In the genomic region with DNA sequence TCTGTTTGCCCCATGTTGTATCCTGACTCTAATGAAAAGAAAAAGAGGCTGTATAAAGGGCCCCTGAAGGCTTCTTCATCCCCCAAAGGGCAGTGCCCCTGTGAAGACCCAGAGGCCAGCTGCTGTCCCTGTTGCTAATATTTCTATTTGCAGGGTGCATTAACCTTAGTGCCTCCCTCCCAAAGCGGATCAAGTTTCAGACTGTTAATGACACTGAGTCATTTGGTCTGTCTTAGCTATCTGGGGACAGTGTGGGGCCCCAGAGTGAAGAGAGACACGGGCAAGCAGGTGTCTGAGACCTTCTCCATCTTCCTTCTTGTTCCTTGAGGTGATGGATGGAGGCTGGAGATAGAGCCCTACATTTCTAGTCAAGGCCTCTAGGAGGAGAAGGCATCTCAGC, we compare ENCODE assay signal across 15 mouse cellular contexts. TPM values are rescaled to one million over a fixed set of nuclear protein-coding genes. Genes with fewer than 3 reads are reported as not detected.
DNase-seq lines count a peak whose midpoint lies in the region; ATAC-seq and TF ChIP-seq lines count a peak whose summit lies in the region.
"Had no signal": no experiment of that assay in that cellular context is flagged by ENCODE, and none has a peak within 500 bp of the region (broad histone marks: within the 10 kb centered on the region; RNA-seq: fewer than 3 reads in every experiment).

No protein-coding gene starts in this region.

- 36% methylated on average over 2 of the region's 2 CpGs for WGBS in intestine, embryonic 16.5 days
- WGBS in intestine, postnatal 0 days, result 13% methylated on average over 2 of the region's 2 CpGs
- WGBS in limb, embryonic 10.5 days, result 43% methylated on average over 2 of the region's 2 CpGs

- H3K9ac ChIP-seq in intestine, embryonic 16.5 days (ENCODE audit: low read depth, low read length), result no peak overlapping the region
- H3K9ac ChIP-seq in intestine, postnatal 0 days (ENCODE audit: low read depth, low read length), result no peak overlapping the region
- H3K9ac ChIP-seq: forebrain, embryonic 15.5 days; liver, embryonic 14.5 days; midbrain, embryonic 13.5 days; stomach, embryonic 15.5 days had no signal

- intact Hi-C loops in gastrocnemius, adult 2 months (cut with DNase I), result no loop called here

- TF ChIP-seq CTCF in gastrocnemius, adult 2 months (IDR thresholded peaks at IDR 0.05), result no peak
- TF ChIP-seq CTCF in intestine, postnatal 0 days (IDR thresholded peaks at IDR 0.05; ENCODE audit: low read depth), result no peak
- no peak for TF ChIP-seq CTCF in cortical plate, adult 2 months (IDR thresholded peaks at IDR 0.05; ENCODE audit: extremely low read depth, insufficient read depth, low read length)

- peak overlapping the region; percentile 93 for H3K27ac ChIP-seq in gastrocnemius, adult 2 months
- H3K27ac ChIP-seq in intestine, embryonic 16.5 days (ENCODE audit: low read length), result no peak overlapping the region
- H3K27ac ChIP-seq in intestine, postnatal 0 days (ENCODE audit: low read depth, low read length), result no peak overlapping the region
- peak overlapping the region; percentile 8; the same call in 1 of the 2 replicates for H3K27ac ChIP-seq in cortical plate, adult 2 months (ENCODE audit: insufficient read depth, low read length)
- peak overlapping the region; percentile 62; the same call in 1 of the 2 replicates for H3K27ac ChIP-seq in limb, embryonic 10.5 days
- H3K27ac ChIP-seq: liver, embryonic 14.5 days; midbrain, embryonic 13.5 days had no signal

- H3K36me3 ChIP-seq in intestine, embryonic 16.5 days (ENCODE audit: control insufficient read depth, insufficient read depth, low read length), result no peaks in the 10 kb centered on the region
- no peaks in the 10 kb centered on the region for H3K36me3 ChIP-seq in intestine, postnatal 0 days (ENCODE audit: control insufficient read depth, insufficient read depth)
- H3K36me3 ChIP-seq in limb, embryonic 10.5 days, result no peaks in the 10 kb centered on the region
- H3K36me3 ChIP-seq: forebrain, embryonic 15.5 days; midbrain, embryonic 13.5 days; stomach, embryonic 15.5 days had no signal

- no peaks in the 10 kb centered on the region for H3K9me3 ChIP-seq in intestine, embryonic 16.5 days (ENCODE audit: control insufficient read depth, low read length)
- no peaks in the 10 kb centered on the region for H3K9me3 ChIP-seq in intestine, postnatal 0 days (ENCODE audit: control insufficient read depth)
- H3K9me3 ChIP-seq in limb, embryonic 10.5 days (replicated peaks), result no peaks in the 10 kb centered on the region
- H3K9me3 ChIP-seq: forebrain, embryonic 15.5 days; midbrain, embryonic 13.5 days; stomach, embryonic 15.5 days had no signal

- DNase-seq in gastrocnemius, adult 2 months, result peak; percentile 52
- no peak for DNase-seq in gastrocnemius, postnatal 10 days
- DNase-seq in limb, embryonic 10.5 days (ENCODE audit: low spot score), result no peak
- no peak for DNase-seq in adrenal gland, postnatal 10 days
- DNase-seq: kidney, adult 11 months had no signal

- peak overlapping the region; percentile 74 for H3K4me3 ChIP-seq in gastrocnemius, adult 2 months
- H3K4me3 ChIP-seq in intestine, embryonic 16.5 days (ENCODE audit: low read length), result no peak overlapping the region
- H3K4me3 ChIP-seq in intestine, postnatal 0 days (ENCODE audit: low read depth, low read length), result no peak overlapping the region
- no peak overlapping the region for H3K4me3 ChIP-seq in cortical plate, adult 2 months (ENCODE audit: insufficient read depth, low read length)
- H3K4me3 ChIP-seq in limb, embryonic 10.5 days, result no peak overlapping the region
- H3K4me3 ChIP-seq: forebrain, embryonic 15.5 days; midbrain, embryonic 13.5 days; stomach, embryonic 15.5 days had no signal

- ATAC-seq in intestine, embryonic 16.5 days, result peak; percentile 19; the same call in 1 of the 2 replicates
- ATAC-seq in intestine, postnatal 0 days, result no peak
- ATAC-seq: midbrain, embryonic 13.5 days had no signal

- no peak for TF ChIP-seq POLR2A in cortical plate, adult 2 months (IDR thresholded peaks at IDR 0.05; ENCODE audit: extremely low read depth, insufficient read depth, low read length)

- no peaks in the 10 kb centered on the region for H3K27me3 ChIP-seq in intestine, embryonic 16.5 days (replicated peaks; ENCODE audit: control insufficient read depth, insufficient read depth, low read length)
- H3K27me3 ChIP-seq in intestine, postnatal 0 days (replicated peaks; ENCODE audit: control insufficient read depth, insufficient read depth, low read length), result no peaks in the 10 kb centered on the region
- 0 out of 2 replicates have a peak, but pooled peaks cover 6% of the 10 kb centered on the region for H3K27me3 ChIP-seq in limb, embryonic 10.5 days (ENCODE audit: low read depth, poor library complexity, severe bottlenecking)
- H3K27me3 ChIP-seq: forebrain, embryonic 15.5 days; midbrain, embryonic 13.5 days; stomach, embryonic 15.5 days had no signal

- H3K4me2 ChIP-seq in intestine, embryonic 16.5 days (ENCODE audit: low read depth, low read length), result no peak overlapping the region
- no peak overlapping the region for H3K4me2 ChIP-seq in intestine, postnatal 0 days (replicated peaks; ENCODE audit: low read depth)
- H3K4me2 ChIP-seq: forebrain, embryonic 15.5 days; midbrain, embryonic 13.5 days; stomach, embryonic 15.5 days had no signal

- peaks cover 20% of the 10 kb centered on the region for H3K4me1 ChIP-seq in intestine, embryonic 16.5 days (ENCODE audit: control insufficient read depth, insufficient read depth, low read length)
- H3K4me1 ChIP-seq in intestine, postnatal 0 days (replicated peaks; ENCODE audit: control insufficient read depth, insufficient read depth, low read length), result peaks cover 6% of the 10 kb centered on the region; the same call in 1 of the 2 replicates
- peaks cover 15% of the 10 kb centered on the region for H3K4me1 ChIP-seq in cortical plate, adult 2 months (ENCODE audit: control insufficient read depth, insufficient read depth, low read length)
- H3K4me1 ChIP-seq in limb, embryonic 10.5 days, result peaks cover 48% of the 10 kb centered on the region

RNA-seq across cellular contexts. Expression of a gene that starts 1.9 kb away (rescaled TPM):
- 100 to 1,000 TPM; 192 to 318 TPM for total RNA-seq in gastrocnemius, adult 2 months (2021)
- 100 to 1,000 TPM; 204 to 410 TPM for total RNA-seq in gastrocnemius, postnatal 10 days (2021)
- 0.17 and 0.24 TPM in 2 replicates for polyA plus RNA-seq in intestine, embryonic 16.5 days (2015; fragmentation: Nextera tagmentation; extraction: Ambion mirVana)
- 0.13 TPM in 1 of 2 replicates, not detected in the other for polyA plus RNA-seq in intestine, postnatal 0 days (2015; fragmentation: Nextera tagmentation; extraction: Ambion mirVana)
- polyA plus RNA-seq in cortical plate, adult 2 months (2012; rRNA removed), result 0.17 and 0.23 TPM in 2 replicates
- polyA plus RNA-seq in limb, embryonic 10.5 days (2016; fragmentation: Nextera tagmentation; extraction: Ambion mirVana), result 0.56 and 0.98 TPM in 2 replicates
- 1 to 10 TPM; 4.2 to 5.0 TPM for total RNA-seq in adrenal gland, postnatal 10 days (2021)
- total RNA-seq: hematopoietic stem cell, adult 5-6 weeks; layer of hippocampus, adult 18-20 months; left cerebral cortex, postnatal 10 days had no signal
- polyA plus RNA-seq: forebrain, embryonic 15.5 days had no signal

RNA-seq across cellular contexts. Expression of a gene that starts 13.1 kb away (rescaled TPM):
- 1 to 10 TPM; 1.8 to 6.9 TPM for total RNA-seq in gastrocnemius, adult 2 months (2021)
- total RNA-seq in gastrocnemius, postnatal 10 days (2021), result 1 to 10 TPM; 1.9 TPM
- 0.43 and 0.57 TPM in 2 replicates for polyA plus RNA-seq in intestine, embryonic 16.5 days (2015; fragmentation: Nextera tagmentation; extraction: Ambion mirVana)
- 0.50 and 0.99 TPM in 2 replicates for polyA plus RNA-seq in intestine, postnatal 0 days (2015; fragmentation: Nextera tagmentation; extraction: Ambion mirVana)
- polyA plus RNA-seq in cortical plate, adult 2 months (2012; rRNA removed), result 18.0 and 18.1 TPM in 2 replicates
- polyA plus RNA-seq in limb, embryonic 10.5 days (2016; fragmentation: Nextera tagmentation; extraction: Ambion mirVana), result 0.80 TPM in 1 of 2 replicates, not detected in the other
- 1 to 10 TPM; 1.4 to 2.4 TPM for total RNA-seq in adrenal gland, postnatal 10 days (2021)

RNA-seq across cellular contexts. Expression of a gene that starts 40.1 kb away (rescaled TPM):
- total RNA-seq in gastrocnemius, adult 2 months (2021), result under 1 TPM; 0.20 to 0.31 TPM
- under 1 TPM; 0.90 to 0.96 TPM for total RNA-seq in gastrocnemius, postnatal 10 days (2021)
- polyA plus RNA-seq in intestine, embryonic 16.5 days (2015; fragmentation: Nextera tagmentation; extraction: Ambion mirVana), result 6.8 and 8.2 TPM in 2 replicates
- polyA plus RNA-seq in intestine, postnatal 0 days (2015; fragmentation: Nextera tagmentation; extraction: Ambion mirVana), result 2.2 and 2.4 TPM in 2 replicates
- 154 and 161 TPM in 2 replicates for polyA plus RNA-seq in cortical plate, adult 2 months (2012; rRNA removed)
- 0.06 and 0.69 TPM in 2 replicates for polyA plus RNA-seq in limb, embryonic 10.5 days (2016; fragmentation: Nextera tagmentation; extraction: Ambion mirVana)
- total RNA-seq in adrenal gland, postnatal 10 days (2021), result 10 to 100 TPM; 70.4 to 83.0 TPM

Comparison
In these comparisons a context has a peak if more than half of its experiments do, and no peak if none do; other contexts are left out.
1. H3K27ac ChIP-seq: peak in gastrocnemius, adult 2 months (single experiment), cortical plate, adult 2 months (single experiment) and limb, embryonic 10.5 days (single experiment); none in intestine, embryonic 16.5 days (single experiment) and intestine, postnatal 0 days (single experiment).
2. RNA of a gene that starts 40.1 kb away (polyA plus RNA-seq): 154 to 161 TPM in cortical plate, adult 2 months; 6.8 to 8.2 TPM in intestine, embryonic 16.5 days, 2.2 to 2.4 TPM in intestine, postnatal 0 days and 0.06 to 0.69 TPM in limb, embryonic 10.5 days; every median in the first group is over 10 times any median in the second.